12 mouse cellular contexts compared by ENCODE assay signal in genomic region chr11:33944067-33944785, GRCm38 (mm10). TPM values are rescaled to one million over a fixed set of nuclear protein-coding genes. Genes with fewer than 3 reads are reported as not detected.
DNase-seq lines count a peak whose midpoint lies in the region; TF ChIP-seq lines count a peak whose summit lies in the region.
"Had no signal": no experiment of that assay in that cellular context is flagged by ENCODE, and none has a peak within 500 bp of the region (broad histone marks: within the 10 kb centered on the region; RNA-seq: fewer than 3 reads in every experiment).

No protein-coding gene starts in this region.

- peak overlapping the region; percentile 60 for H3K27ac ChIP-seq in MEL (ENCODE audit: control insufficient read depth, low read depth, low read length)
- H3K27ac ChIP-seq: heart, embryonic 13.5 days; limb, embryonic 12.5 days; neural tube, embryonic 12.5 days had no signal

- peak overlapping the region; percentile 38 for H3K9ac ChIP-seq in MEL (ENCODE audit: control insufficient read depth, low read depth, low read length, poor library complexity, severe bottlenecking)
- H3K9ac ChIP-seq: heart, embryonic 13.5 days; limb, embryonic 12.5 days; neural tube, embryonic 12.5 days had no signal

- peak overlapping the region; percentile 26 to 72 for H3K4me3 ChIP-seq in MEL (ENCODE audit: control insufficient read depth in 1 of 2, insufficient read depth in 1 of 2, low read depth in 2 of 2, low read length in 2 of 2)
- H3K4me3 ChIP-seq: heart, embryonic 13.5 days; limb, embryonic 12.5 days; neural tube, embryonic 12.5 days had no signal

- TF ChIP-seq POLR2A in MEL (IDR thresholded peaks at IDR 0.05; ENCODE audit: control insufficient read depth in 1 of 2, insufficient read depth in 1 of 2, low read depth in 1 of 2, low read length in 2 of 2, poor library complexity in 1 of 2), result peak in 1 of 2 experiments; percentile 37; a peak in 1 of 4 replicates

- no peaks in the 10 kb centered on the region for H3K9me3 ChIP-seq in MEL (replicated peaks; ENCODE audit: insufficient read depth, low read length)
- H3K9me3 ChIP-seq: heart, embryonic 13.5 days; limb, embryonic 12.5 days; neural tube, embryonic 12.5 days had no signal

- no peaks in the 10 kb centered on the region for H3K27me3 ChIP-seq in MEL (ENCODE audit: control insufficient read depth in 1 of 2, insufficient read depth in 2 of 2, low read length in 2 of 2)
- H3K27me3 ChIP-seq: heart, embryonic 13.5 days; neural tube, embryonic 12.5 days had no signal

- TF ChIP-seq CTCF in MEL (IDR thresholded peaks at IDR 0.05 in 2 of 3, conservative IDR thresholded peaks at IDR 0.05 in 1 of 3; ENCODE audit: control insufficient read depth in 1 of 3, insufficient read depth in 1 of 3, low read depth in 2 of 3, low read length in 3 of 3, poor library complexity in 1 of 3, severe bottlenecking in 1 of 3), result peak; percentile 62 to 85 (median 82)

- TF ChIP-seq EP300 in MEL (IDR thresholded peaks at IDR 0.05; ENCODE audit: low read depth in 1 of 2, low read length in 2 of 2), result 0 out of 4 replicates have a peak, but pooled peaks of 1 of the 2 experiments have one; percentile 39

- peak; percentile 48 for TF ChIP-seq RAD21 in MEL (IDR thresholded peaks at IDR 0.05; ENCODE audit: low read depth, low read length)

- peaks cover 23 to 55% of the 10 kb centered on the region in 2 experiments for H3K4me1 ChIP-seq in MEL (ENCODE audit: control insufficient read depth in 1 of 2, insufficient read depth in 2 of 2, low read length in 2 of 2)
- H3K4me1 ChIP-seq: heart, embryonic 13.5 days; neural tube, embryonic 12.5 days had no signal

- DNase-seq in adrenal gland, postnatal 14 days, result peak; percentile 28
- no peak for DNase-seq in adrenal gland, adult 2 months
- DNase-seq in layer of hippocampus, postnatal 10 days (ENCODE audit: low spot score in 2 of 2), result peak; percentile 33 to 36
- no peak for DNase-seq in layer of hippocampus, postnatal 14 days (ENCODE audit: low spot score in 2 of 2)
- DNase-seq in MEL (ENCODE audit: low read depth, low spot score), result peak; percentile 90
- peak; percentile 53 for DNase-seq in mesoderm, embryonic 11.5 days (ENCODE audit: low read depth, low spot score)
- no peak for DNase-seq in frontal cortex, postnatal 36 days (ENCODE audit: low spot score in 2 of 2)
- no peak for DNase-seq in urinary bladder, postnatal 10 days (ENCODE audit: low spot score)

- peaks cover 0 to 49% of the 10 kb centered on the region in 2 experiments; a peak in 2 of 4 replicates for H3K36me3 ChIP-seq in MEL (ENCODE audit: control insufficient read depth in 1 of 2, insufficient read depth in 2 of 2, low read length in 2 of 2)
- H3K36me3 ChIP-seq: heart, embryonic 13.5 days; limb, embryonic 12.5 days; neural tube, embryonic 12.5 days had no signal

- H3K79me2 ChIP-seq in MEL (ENCODE audit: control insufficient read depth, insufficient read depth, low read length, poor library complexity), result no peaks in the 10 kb centered on the region

TF ChIP-seq in MEL, 35 proteins besides CTCF, POLR2A, EP300 and RAD21:
- 0 out of 2 replicates have a peak, but pooled peaks have one; percentile 17 for TF ChIP-seq RCOR1 (IDR thresholded peaks at IDR 0.05; ENCODE audit: low read depth, low read length)
- TF ChIP-seq ZKSCAN1 (IDR thresholded peaks at IDR 0.05; ENCODE audit: low read depth, low read length), result 0 out of 2 replicates have a peak, but pooled peaks have one; percentile 27
- no peak for TF ChIP-seq ELF1 (IDR thresholded peaks at IDR 0.05; ENCODE audit: low read depth, low read length)
- no peak for TF ChIP-seq POLR2AphosphoS5 (IDR thresholded peaks at IDR 0.05; ENCODE audit: borderline replicate concordance, low read depth, low read length)
- peak; percentile 49; the same call in 1 of the 2 replicates for TF ChIP-seq MAZ (IDR thresholded peaks at IDR 0.05; ENCODE audit: low read depth, low read length)
- TF ChIP-seq ZC3H11A (IDR thresholded peaks at IDR 0.05; ENCODE audit: low read depth, low read length), result peak; percentile 58
- 0 out of 2 replicates have a peak, but pooled peaks have one; percentile 38 for TF ChIP-seq BHLHE40 (IDR thresholded peaks at IDR 0.05; ENCODE audit: borderline replicate concordance, low read depth, low read length)
- TF ChIP-seq SMC3 (IDR thresholded peaks at IDR 0.05; ENCODE audit: low read depth, low read length), result peak; percentile 80
- peak; percentile 87 for TF ChIP-seq MAX (IDR thresholded peaks at IDR 0.05; ENCODE audit: low read length)
- TF ChIP-seq MYC (IDR thresholded peaks at IDR 0.05; ENCODE audit: low read depth, low read length), result 0 out of 2 replicates have a peak, but pooled peaks have one; percentile 31
- peak; percentile 14; the same call in 1 of the 2 replicates for TF ChIP-seq MXI1 (IDR thresholded peaks at IDR 0.05; ENCODE audit: low read depth, low read length)
- 0 out of 2 replicates have a peak, but pooled peaks have one; percentile 15 for TF ChIP-seq MEF2A (IDR thresholded peaks at IDR 0.05; ENCODE audit: extremely low read depth, insufficient replicate concordance, low read depth, low read length, poor library complexity, severe bottlenecking)
- TF ChIP-seq SIN3A (IDR thresholded peaks at IDR 0.05; ENCODE audit: low read length), result peak; percentile 41
- peak; percentile 77 for TF ChIP-seq TBP (IDR thresholded peaks at IDR 0.05; ENCODE audit: low read depth, low read length)
- no peak for TF ChIP-seq TCF12 (IDR thresholded peaks at IDR 0.05; ENCODE audit: low read depth, low read length)
- peak; percentile 62; the same call in 1 of the 2 replicates for TF ChIP-seq ZMIZ1 (IDR thresholded peaks at IDR 0.05; ENCODE audit: low read depth, low read length)
- peak; percentile 30; the same call in 1 of the 2 replicates for TF ChIP-seq NELFE (IDR thresholded peaks at IDR 0.05; ENCODE audit: low read depth, low read length)
- TF ChIP-seq USF2 (IDR thresholded peaks at IDR 0.05; ENCODE audit: borderline replicate concordance in 1 of 2, insufficient read depth in 1 of 2, low read depth in 1 of 2, low read length in 2 of 2), result no peak

RNA-seq across cellular contexts. Expression of gene Kcnmb1, which starts 18.6 kb away (rescaled TPM):
- 0.11 and 0.38 TPM in 2 replicates for total RNA-seq in adrenal gland, postnatal 14 days (2021)
- under 1 TPM; 0.12 to 0.21 TPM for total RNA-seq in adrenal gland, adult 2 months (2021)
- 0.17 and 0.27 TPM in 2 replicates for polyA plus RNA-seq in adrenal gland, adult 2 months (2012; rRNA removed)
- under 1 TPM; 0.27 to 0.33 TPM for total RNA-seq in layer of hippocampus, postnatal 10 days (2021)
- under 1 TPM; 0.16 to 0.26 TPM for total RNA-seq in layer of hippocampus, postnatal 14 days (2021)
- total RNA-seq in MEL (2012; rRNA removed), result 0.42 and 0.85 TPM in 2 replicates
- under 1 TPM in 1 of 2 experiments, not detected in 1; 0.15 TPM for polyA plus RNA-seq in MEL (2012; ENCODE audit: insufficient read depth in 1 of 2, insufficient read length in 2 of 2, low read depth in 1 of 2, low replicate concordance in 2 of 2, missing spikeins in 1 of 2)

RNA-seq across cellular contexts. Expression of gene Kcnip1, which starts 48.7 kb away (rescaled TPM):
- 5.1 and 5.4 TPM in 2 replicates for total RNA-seq in adrenal gland, postnatal 14 days (2021)
- total RNA-seq in adrenal gland, adult 2 months (2021), result 1 to 10 TPM; 2.9 to 3.7 TPM
- 0.48 and 1.9 TPM in 2 replicates for polyA plus RNA-seq in adrenal gland, adult 2 months (2012; rRNA removed)
- 10 to 100 TPM; 35.5 to 42.1 TPM for total RNA-seq in layer of hippocampus, postnatal 10 days (2021)
- total RNA-seq in layer of hippocampus, postnatal 14 days (2021), result 10 to 100 TPM; 30.6 to 31.3 TPM
- 0.04 TPM in 1 of 2 replicates, not detected in the other for total RNA-seq in MEL (2012; rRNA removed)
- polyA plus RNA-seq in MEL (2012; ENCODE audit: insufficient read depth in 1 of 2, insufficient read length in 2 of 2, low read depth in 1 of 2, low replicate concordance in 2 of 2, missing spikeins in 1 of 2), result under 1 TPM in 1 of 2 experiments, not detected in 1; 0.06 TPM
- polyA plus RNA-seq: C2C12 had no signal

Comparison
In these comparisons a context has a peak if more than half of its experiments do, and no peak if none do; other contexts are left out.
1. DNase-seq: peak in adrenal gland, postnatal 14 days (single experiment), layer of hippocampus, postnatal 10 days (2 of 2), MEL (single experiment) and mesoderm, embryonic 11.5 days (single experiment); none in adrenal gland, adult 2 months (single experiment), layer of hippocampus, postnatal 14 days (0 of 2), frontal cortex, postnatal 36 days (0 of 2) and urinary bladder, postnatal 10 days (single experiment).